ENCODE assay signal across 12 mouse cellular contexts in genomic region chr4:152610026-152610425, GRCm38 (mm10).
DNase-seq lines count a peak whose midpoint lies in the region.
"Had no signal": no experiment of that assay in that cellular context is flagged by ENCODE, and none has a peak within 500 bp of the region (broad histone marks: within the 10 kb centered on the region; RNA-seq: fewer than 3 reads in every experiment).

No protein-coding gene starts in this region.

- peak; percentile 66 to 69 for DNase-seq in cerebellum, postnatal 10 days
- DNase-seq in cerebellum, adult 11-12 months: no peak
- peak; percentile 15 for DNase-seq in kidney, postnatal 10 days
- DNase-seq in kidney, adult 8-10 months: no peak
- peak; percentile 6 for DNase-seq in ovary, postnatal 36 days (ENCODE audit: low spot score)
- no peak for DNase-seq in ovary, postnatal 14 days (ENCODE audit: low spot score)
- DNase-seq: adrenal gland, adult 2 months; adrenal gland, postnatal 14 days; cerebellum, adult 11 months; cerebellum, adult 8-10 months; cerebellum, adult 9-11 months; embryo, embryonic 11 days had no signal

Comparison
In these comparisons a context has a peak if more than half of its experiments do, and no peak if none do; other contexts are left out.
1. DNase-seq: peak in cerebellum, postnatal 10 days (2 of 2), kidney, postnatal 10 days (single experiment) and ovary, postnatal 36 days (single experiment); none in cerebellum, adult 11-12 months (single experiment), kidney, adult 8-10 months (0 of 2) and ovary, postnatal 14 days (single experiment).